Mouse (Mus musculus) layer of hippocampus, adult 6 months (tissue): ENCODE data around the gene Atox1. TPM values are rescaled to one million over a fixed set of nuclear protein-coding genes. Genes with fewer than 3 reads are reported as not detected.

Experiments used
- long read RNA-seq, 2 experiments: library from polyadenylated mRNA; unstranded; transcript quantifications; one replicate each; pipeline ENCODE4 v2.0.0; 2019 to 2020
- microRNA-seq: library from miRNA; unstranded; fragments of <30 nt; microRNA quantifications from one replicate; pipeline ENCODE4 v1.2.0, GENCODE M21; 2020
- polyA plus RNA-seq: library from polyadenylated mRNA; unstranded; fragments of <200 nt; fragmentation: Nextera tagmentation; gene quantifications from 2 replicates; pipeline ENCODE4 v1.2.3, GENCODE M21; 2021

Atox1 gene
- 454 and 596 TPM in 2 replicates for polyA plus RNA-seq
- long read RNA-seq, experiment 1, transcript Atox1-201 (4 exons, 541 nt), result major isoform, 176 of 179 reads
- long read RNA-seq, experiment 1, partial matches to known transcripts, result 0 of 179 reads
- long read RNA-seq, experiment 1, other reads (novel, unspliced or antisense), result 3 of 179 reads
- long read RNA-seq, experiment 2, transcript Atox1-201 (4 exons, 541 nt), result major isoform, 10 of 14 reads
- long read RNA-seq, experiment 2, partial matches to known transcripts, result 1 of 14 reads
- long read RNA-seq, experiment 2, other reads (novel, unspliced or antisense), result 3 of 14 reads

DNA sequence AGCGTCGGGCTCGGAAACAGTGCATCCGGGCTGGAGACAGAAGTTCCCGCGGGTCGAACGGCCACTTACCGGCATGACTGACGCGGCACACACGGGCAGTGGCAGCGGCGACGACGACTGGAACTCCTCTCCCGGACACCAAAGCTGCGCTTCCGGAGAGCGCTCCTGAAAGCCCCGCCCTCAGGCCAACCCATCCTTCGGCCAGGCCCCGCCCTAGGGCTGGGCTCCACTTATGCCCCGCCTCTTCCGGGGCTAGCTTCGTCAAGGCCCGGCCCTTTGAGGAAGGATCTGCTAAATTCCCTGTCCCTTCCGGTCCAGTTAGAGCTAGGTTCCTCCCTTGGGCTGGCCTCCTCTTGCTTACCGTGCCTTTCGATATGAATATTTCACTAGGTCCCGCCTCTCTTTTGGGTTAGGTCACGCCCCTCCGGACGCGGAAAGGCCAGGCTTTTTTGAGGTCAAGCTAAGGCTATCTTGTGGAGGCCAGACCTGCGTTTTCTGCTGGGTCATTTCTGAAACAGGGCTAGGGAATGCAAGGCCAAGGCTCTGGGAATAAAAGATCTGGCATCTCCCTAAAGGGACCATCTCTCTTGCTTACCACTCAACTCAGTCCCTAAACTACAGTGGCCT, at the start of gene Atox1:
Gene Atox1, minus strand, starts transcription at position 221 of the 627 bp plus-strand sequence.

DNA sequence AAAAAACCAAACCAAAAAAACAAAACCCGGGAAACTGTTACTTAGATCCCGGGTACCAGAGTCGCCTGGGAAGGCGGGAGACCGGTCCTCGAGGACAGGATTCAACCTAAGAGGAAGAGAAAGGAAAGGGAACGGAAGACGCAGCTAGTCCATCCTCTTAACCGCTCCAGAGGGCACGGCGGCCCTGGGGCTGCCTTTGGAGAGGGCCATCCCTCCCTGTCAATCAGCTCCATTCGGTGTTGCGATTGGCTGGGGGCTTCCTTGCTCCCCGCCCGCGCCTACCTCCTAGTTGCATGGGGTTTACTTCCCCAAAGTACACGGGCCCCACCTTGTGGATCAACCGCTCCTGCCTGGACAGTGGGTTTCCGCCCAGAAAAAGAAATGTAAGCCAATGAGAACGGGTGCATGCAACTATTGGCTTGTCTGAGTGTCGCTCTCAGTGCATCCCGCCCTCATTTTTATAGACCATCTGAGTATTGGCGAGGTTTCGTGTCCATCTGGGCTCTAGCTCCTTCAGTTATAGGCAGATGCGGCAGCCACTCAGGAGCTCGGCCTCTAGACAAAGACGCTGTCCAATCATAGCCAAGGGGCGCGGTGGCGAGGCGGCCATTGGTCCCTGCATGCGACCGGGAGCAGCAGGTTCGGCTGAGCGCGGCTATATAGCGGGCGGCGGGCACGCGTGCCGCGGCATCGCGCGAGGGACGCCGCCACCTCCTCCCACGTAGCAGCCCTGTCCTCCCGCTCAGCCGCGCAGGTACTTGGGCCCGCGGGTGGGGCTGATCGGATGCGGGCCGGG, 8.2 kb upstream of the Atox1 start, which contains the start of gene G3bp1:
Gene G3bp1, plus strand, starts transcription at position 638 of the 796 bp plus-strand sequence.

DNA sequence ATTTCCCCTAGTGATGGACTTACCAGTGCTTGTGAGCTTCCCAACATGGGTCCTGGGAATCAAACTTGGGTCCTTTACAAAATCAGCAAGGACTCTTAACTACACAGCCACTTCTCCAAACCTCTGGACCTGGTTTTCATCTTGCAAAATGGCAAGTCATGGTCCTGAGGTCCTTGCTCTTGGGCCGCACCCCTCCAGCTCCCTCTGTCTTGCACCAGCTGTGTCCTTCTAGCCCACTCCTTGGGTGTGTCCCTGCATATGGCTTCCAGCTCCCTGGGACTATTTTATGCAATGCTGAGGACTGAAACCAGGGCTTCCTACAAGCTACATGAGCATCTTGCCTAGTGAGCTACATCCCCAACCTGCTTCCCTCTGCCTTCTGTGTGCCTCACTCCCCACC, 38.1 kb downstream of the Atox1 start, which contains the start of gene Sparc:
Gene Sparc, minus strand, starts transcription at position 206 of the 400 bp plus-strand sequence.

Small RNA genes within 50 kb of the gene (microRNA-seq; reads per million reads assigned to microRNA genes)
- not detected for gene Mir7652

Other genes starting within 250 kb of the Atox1 start
- 0.01 TPM in 2 replicates for gene Fat2, start 124.7 kb downstream of the Atox1 start, polyA plus RNA-seq
- 166 and 174 TPM in 2 replicates for gene Sparc, start 38.1 kb downstream of the Atox1 start, polyA plus RNA-seq
- 46.8 and 49.3 TPM in 2 replicates for gene G3bp1, start 8.4 kb upstream of the Atox1 start, polyA plus RNA-seq
- 0.08 TPM in 1 of 2 replicates, not detected in the other for gene Glra1, start 147.0 kb upstream of the Atox1 start, polyA plus RNA-seq